Mouse (Mus musculus) olfactory bulb, adult 2 months (tissue): ENCODE results near the gene Hoxb6.

Experiments used
- CTCF ChIP-seq: fragments of 200-500 bp; IDR thresholded peaks from 2 replicates; pipeline ENCODE4 v1.5.1; 2012; ENCODE audit warnings: low read depth, mild to moderate bottlenecking, low read length, moderate library complexity; ENCODE audit not compliant: insufficient read depth
- POLR2A ChIP-seq: fragments of 200-500 bp; IDR thresholded peaks from 2 replicates; pipeline ENCODE4 v1.6.1; 2012; ENCODE audit warnings: mild to moderate bottlenecking, low read depth, low read length, moderate library complexity; ENCODE audit not compliant: insufficient read depth

DNA sequence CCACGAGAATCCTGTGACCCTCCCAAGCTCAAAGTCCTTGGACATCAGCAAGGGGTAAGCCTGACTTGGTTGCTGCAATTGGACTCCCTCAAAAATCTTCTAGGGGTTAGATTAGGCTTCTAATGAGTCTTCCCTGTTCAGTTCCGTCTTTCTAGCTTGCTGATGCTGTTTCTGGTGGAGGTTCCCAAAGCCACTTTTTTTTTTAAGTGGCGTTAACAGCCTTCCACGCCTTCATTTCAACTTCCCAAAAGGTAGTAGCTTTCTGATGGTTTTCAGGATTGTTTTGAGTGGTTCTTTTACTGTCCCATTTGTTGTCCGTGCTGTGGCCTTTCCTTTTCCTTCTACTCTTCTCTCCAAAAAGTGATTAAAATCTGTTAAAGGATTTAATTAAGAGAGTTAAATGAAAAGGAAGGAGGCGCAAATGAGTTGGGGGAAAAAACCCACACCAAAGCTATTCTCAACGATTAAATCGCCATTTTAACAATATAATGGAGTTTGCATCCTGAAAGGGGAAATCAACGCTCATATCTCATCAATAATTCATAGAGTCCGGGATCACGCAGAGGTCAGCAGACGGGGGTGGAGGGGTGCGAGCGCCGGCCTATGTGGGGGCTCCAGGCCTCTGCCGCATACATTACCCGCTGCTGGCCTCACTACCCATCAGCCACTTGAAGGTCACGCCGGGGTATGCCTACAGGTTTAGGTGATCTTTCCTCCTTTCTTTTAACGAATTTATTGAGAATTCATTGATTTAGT lies 18.1 kb downstream of the Hoxb6 start:
- TF ChIP-seq CTCF = no peak
- no peak for TF ChIP-seq POLR2A
